Mouse (Mus musculus) heart, adult 2 months (tissue): Measurements from ENCODE around the gene Foxj2.

ENCODE experiments used
- CTCF ChIP-seq: fragments of 200-600 bp; IDR thresholded peaks from 2 replicates; pipeline ENCODE4 v1.8.1; 2022; ENCODE audit warnings: antibody characterized with exemption, mild to moderate bottlenecking, moderate library complexity
- EP300 ChIP-seq: fragments of 200-500 bp; IDR thresholded peaks from 2 replicates; pipeline ENCODE4 v1.6.1; 2011; ENCODE audit warnings: low read depth, low read length, control low read depth; ENCODE audit not compliant: insufficient read depth
- POLR2A ChIP-seq: fragments of 200-500 bp; IDR thresholded peaks from 2 replicates; pipeline ENCODE4 v1.6.1; 2011; ENCODE audit warnings: mild to moderate bottlenecking, low read depth, low read length, control low read depth; ENCODE audit not compliant: insufficient read depth

GRCm38 (mm10) chr6:122883603-122884002 is 63.9 kb downstream of the Foxj2 start:
- TF ChIP-seq CTCF, result no peak
- no peak for TF ChIP-seq EP300
- TF ChIP-seq POLR2A, result no peak
